Mouse (Mus musculus): ENCODE data around the gene Pfkfb2.
"Not testable (repeated sequence)": the region's sequence is repeated elsewhere in the genome, so short reads cannot be mapped to it uniquely, and the experiment has no call there.

The Pfkfb2 gene

GRCm38 (mm10) chr1:130698601-130699000 is 30.5 kb downstream of the Pfkfb2 start:
- no peak for DNase-seq (ENCODE audit: low spot score in 2 of 2)

GRCm38 (mm10) chr1:130683905-130684304 is 45.1 kb downstream of the Pfkfb2 start:
- no peak for DNase-seq (ENCODE audit: low spot score in 2 of 2)

- no peak for DNase-seq (ENCODE audit: low spot score in 2 of 2)
These were observed 47.2 kb downstream of the Pfkfb2 start for GRCm38 (mm10) chr1:130681656-130682413.

- DNase-seq (ENCODE audit: low spot score in 2 of 2): no peak
These were observed 48.0 kb downstream of the Pfkfb2 start for GRCm38 (mm10) chr1:130681075-130681474.

- no peak for DNase-seq (ENCODE audit: low spot score in 2 of 2)
These were observed 50.5 kb downstream of the Pfkfb2 start for GRCm38 (mm10) chr1:130678551-130678950.

- DNase-seq (ENCODE audit: low spot score in 2 of 2): not testable (repeated sequence)
These were observed 65.5 kb downstream of the Pfkfb2 start for GRCm38 (mm10) chr1:130663576-130663975.

DNA sequence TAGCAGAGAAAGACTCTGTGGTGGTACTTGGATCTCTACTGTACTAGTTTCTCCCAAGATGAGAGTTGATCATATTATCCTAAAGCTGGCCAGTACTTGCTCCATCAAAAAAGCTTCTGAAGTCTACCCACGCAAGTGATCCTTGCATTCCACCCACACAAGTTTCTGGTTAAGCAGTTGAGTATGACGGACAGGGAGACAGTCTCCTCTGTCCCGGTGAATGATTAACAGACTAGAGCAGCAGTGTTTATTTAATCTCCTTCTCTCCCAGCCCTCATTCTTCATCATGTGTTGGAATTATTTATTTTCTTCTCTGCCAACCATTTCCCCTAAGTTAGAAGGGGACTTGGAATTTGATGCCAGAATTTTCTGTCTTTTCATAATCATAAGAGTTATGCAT is 67.6 kb downstream of the Pfkfb2 start, which contains the start of gene C4bp:
TSS of gene C4bp (minus strand) at position 179 of the 400 bp plus-strand sequence.
- no peak for DNase-seq (ENCODE audit: low spot score in 2 of 2)

GRCm38 (mm10) chr1:130659641-130660040 is 69.4 kb downstream of the Pfkfb2 start:
- not testable (repeated sequence) for DNase-seq (ENCODE audit: low spot score in 2 of 2)

- no peak for DNase-seq (ENCODE audit: low spot score in 2 of 2)
These were observed 85.0 kb downstream of the Pfkfb2 start for GRCm38 (mm10) chr1:130644103-130644502.

GRCm38 (mm10) chr1:130640967-130641366 is 88.1 kb downstream of the Pfkfb2 start:
- DNase-seq (ENCODE audit: low spot score in 2 of 2): no peak

Measured in spleen, postnatal 10 days (tissue).